Mouse (Mus musculus) bone marrow macrophage, adult 2 months (primary cell): ENCODE measurements around the gene Me3. TPM values are rescaled to one million over a fixed set of nuclear protein-coding genes. Genes with fewer than 3 reads are reported as not detected.
"Not testable (repeated sequence)": the region's sequence is repeated elsewhere in the genome, so short reads cannot be mapped to it uniquely, and the experiment has no call there.

ENCODE experiments used
- H3K27ac ChIP-seq: 2 replicates; pipeline ENCODE4 v1.5.1; 2012; ENCODE audit warnings: low read depth, low read length; ENCODE audit not compliant: insufficient read depth
- H3K4me1 ChIP-seq: 2 replicates; pipeline ENCODE4 v1.6.1; 2012; ENCODE audit warnings: low read length; ENCODE audit not compliant: control insufficient read depth, insufficient read depth
- H3K4me3 ChIP-seq: 2 replicates; pipeline ENCODE4 v1.5.1; 2012; ENCODE audit warnings: mild to moderate bottlenecking, low read length, moderate library complexity; ENCODE audit not compliant: insufficient read depth
- CTCF ChIP-seq: IDR thresholded peaks from 2 replicates; pipeline ENCODE4 v1.5.1; 2012; ENCODE audit warnings: low read depth, mild to moderate bottlenecking, low read length, moderate library complexity
- POLR2A ChIP-seq: IDR thresholded peaks from 2 replicates; pipeline ENCODE4 v1.6.1; 2012; ENCODE audit warnings: mild to moderate bottlenecking, low read depth, low read length, borderline replicate concordance
- polyA plus RNA-seq: library from polyadenylated mRNA; stranded (reverse); fragments of >200 nt; gene quantifications from 2 replicates; pipeline ENCODE4 v1.2.4, GENCODE M21; 2012; ENCODE audit not compliant: missing spikeins, insufficient read depth, insufficient read length

The Me3 gene
- polyA plus RNA-seq, 1 experiment = not detected

DNA sequence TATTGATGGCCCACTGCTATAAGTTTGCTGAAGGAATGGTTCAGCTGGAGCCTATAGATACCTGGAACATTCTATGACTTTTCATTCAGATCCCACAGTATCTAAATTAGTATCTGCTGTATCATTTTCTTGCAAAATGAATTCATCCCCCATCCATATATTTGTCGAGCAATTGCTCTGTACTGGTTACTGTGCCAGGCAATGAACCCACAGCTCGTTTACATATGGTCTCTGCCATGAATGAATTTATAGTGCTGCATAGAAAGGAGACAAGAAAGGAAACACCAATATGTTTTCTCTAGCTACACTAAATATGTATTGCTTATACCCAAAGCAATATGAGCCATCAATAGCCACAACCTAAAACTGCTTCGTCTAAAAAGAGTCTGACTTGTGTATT is 94.5 kb downstream of the Me3 start:
- no peak for TF ChIP-seq CTCF
- TF ChIP-seq POLR2A = no peak
- H3K4me1 ChIP-seq = no peaks in the 10 kb centered on the region
- no peak overlapping the region for H3K27ac ChIP-seq

GRCm38 (mm10) chr7:89727615-89728014 is 95.4 kb downstream of the Me3 start:
- H3K27ac ChIP-seq = no peak overlapping the region
- TF ChIP-seq CTCF = no peak
- no peaks in the 10 kb centered on the region for H3K4me1 ChIP-seq
- H3K4me3 ChIP-seq = no peak overlapping the region

More for the DNA sequence above, 94.5 kb downstream of the Me3 start:
- H3K4me3 ChIP-seq = no peak overlapping the region

- no peaks in the 10 kb centered on the region for H3K4me1 ChIP-seq
- no peak overlapping the region for H3K4me3 ChIP-seq
- TF ChIP-seq POLR2A (no peak), CTCF (no peak)
- no peak overlapping the region for H3K27ac ChIP-seq
Observed at GRCm38 (mm10) chr7:89728393-89728792, 96.2 kb downstream of the Me3 start.

GRCm38 (mm10) chr7:89730514-89730913 is 98.3 kb downstream of the Me3 start:
- Histone ChIP-seq H3K4me3 (no peak overlapping the region), H3K4me1 (no peaks in the 10 kb centered on the region), H3K27ac (no peak overlapping the region)
- TF ChIP-seq POLR2A = no peak
- no peak for TF ChIP-seq CTCF

DNA sequence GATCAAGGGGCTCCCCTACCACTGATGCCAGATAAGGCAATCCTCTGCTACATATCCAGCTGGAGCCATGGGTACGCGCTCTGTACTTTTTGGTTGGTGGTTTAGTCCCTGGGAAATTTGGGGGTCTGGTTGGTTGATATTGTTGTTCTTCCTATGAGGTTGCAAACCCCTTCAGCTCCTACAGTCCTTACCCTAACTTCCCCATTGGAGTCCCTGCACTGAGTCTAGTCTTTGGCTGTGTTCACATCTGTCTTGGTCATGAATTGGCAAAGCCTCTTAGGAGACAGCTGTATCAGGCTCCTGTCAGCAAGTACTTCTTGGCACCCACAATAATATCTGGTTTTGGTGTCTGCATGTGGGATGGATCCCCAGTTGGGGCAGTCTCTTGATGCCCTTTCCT is 98.9 kb downstream of the Me3 start:
- not testable (repeated sequence) for H3K27ac ChIP-seq, H3K4me3 ChIP-seq, H3K4me1 ChIP-seq

DNA sequence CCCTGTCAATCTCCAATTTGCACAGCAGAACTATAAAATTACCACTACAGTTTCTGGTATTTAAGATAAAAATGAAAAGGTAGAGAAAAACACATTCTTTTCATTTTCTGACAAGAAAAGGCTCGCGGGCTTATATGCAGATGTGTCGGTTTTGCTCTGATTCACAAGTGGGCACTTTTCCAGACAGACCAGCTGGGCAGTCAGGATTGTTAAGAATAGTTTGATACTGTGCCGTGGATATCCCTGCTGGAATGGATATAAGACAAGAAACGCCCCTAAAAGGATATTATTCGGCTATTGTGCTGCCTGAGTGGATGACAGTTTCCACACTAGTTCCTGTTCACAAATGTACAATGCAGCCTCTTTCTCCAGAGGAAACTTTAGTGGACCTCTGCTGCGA is 116.2 kb downstream of the Me3 start:
- no peak overlapping the region for H3K4me3 ChIP-seq
- H3K4me1 ChIP-seq = no peaks in the 10 kb centered on the region
- TF ChIP-seq POLR2A (no peak), CTCF (no peak)
- H3K27ac ChIP-seq = no peak overlapping the region

GRCm38 (mm10) chr7:89749183-89749582 is 117.0 kb downstream of the Me3 start:
- TF ChIP-seq POLR2A = no peak
- no peak for TF ChIP-seq CTCF
- Histone ChIP-seq H3K4me1 (no peaks in the 10 kb centered on the region), H3K27ac (no peak overlapping the region), H3K4me3 (no peak overlapping the region)

DNA sequence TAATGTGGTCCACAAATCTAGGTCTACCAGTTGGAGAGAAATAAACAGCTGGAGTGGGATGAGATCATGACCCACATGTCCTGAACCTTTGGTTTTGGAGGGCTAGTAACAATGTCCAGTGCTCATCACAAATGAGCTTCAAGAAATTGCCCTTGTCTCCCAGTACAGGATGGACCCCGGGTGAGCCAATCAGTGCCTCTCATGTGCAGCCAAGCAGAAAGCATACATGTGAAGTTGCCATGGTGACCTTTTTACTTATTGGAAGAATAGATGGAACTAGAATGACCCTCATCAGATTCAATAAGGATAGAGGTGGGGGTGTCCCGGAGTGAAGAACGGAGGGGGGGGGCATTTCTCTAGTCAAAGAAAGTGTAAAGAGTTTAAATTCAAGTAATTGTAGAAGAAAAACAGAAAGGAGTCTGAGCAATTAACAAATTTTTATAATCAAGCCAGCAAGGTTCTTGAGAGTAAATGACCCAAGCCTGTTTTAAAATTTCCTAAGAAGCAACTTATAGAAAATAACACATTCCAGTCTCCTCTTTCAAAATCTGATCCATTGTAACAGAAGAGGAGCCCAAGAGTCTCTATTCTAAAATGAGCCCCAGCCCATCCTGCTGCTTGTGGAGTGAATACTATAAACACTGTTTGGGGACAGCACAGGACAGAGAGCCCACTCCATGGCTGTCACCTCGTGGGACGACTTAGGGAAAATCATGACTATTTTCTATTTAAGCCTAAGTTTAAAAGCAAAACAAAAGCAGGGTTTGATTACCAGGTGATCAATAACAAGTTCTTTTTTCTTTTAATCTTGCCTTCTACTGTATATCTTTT is 134.7 kb downstream of the Me3 start:
- no peak overlapping the region for H3K27ac ChIP-seq
- H3K4me3 ChIP-seq = no peak overlapping the region
- no peak for TF ChIP-seq POLR2A
- TF ChIP-seq CTCF = no peak
- H3K4me1 ChIP-seq = no peaks in the 10 kb centered on the region

- Histone ChIP-seq H3K4me1 (no peaks in the 10 kb centered on the region), H3K4me3 (no peak overlapping the region), H3K27ac (no peak overlapping the region)
- TF ChIP-seq CTCF (no peak), POLR2A (no peak)
Observed at GRCm38 (mm10) chr7:89769106-89769896, 137.1 kb downstream of the Me3 start.

- no peak for TF ChIP-seq POLR2A
- TF ChIP-seq CTCF = no peak
- H3K27ac ChIP-seq = no peak overlapping the region
- no peak overlapping the region for H3K4me3 ChIP-seq
- no peaks in the 10 kb centered on the region for H3K4me1 ChIP-seq
Observed at GRCm38 (mm10) chr7:89770021-89770420, 137.8 kb downstream of the Me3 start.

- Histone ChIP-seq H3K4me3 (no peak overlapping the region), H3K27ac (no peak overlapping the region), H3K4me1 (no peaks in the 10 kb centered on the region)
- TF ChIP-seq POLR2A (no peak), CTCF (no peak)
Observed at GRCm38 (mm10) chr7:89772906-89773305, 140.7 kb downstream of the Me3 start.
